Mouse (Mus musculus): Measurements from ENCODE around the gene Ufd1. TPM values are rescaled to one million over a fixed set of nuclear protein-coding genes. Genes with fewer than 3 reads are reported as not detected.

Gene Ufd1
- total RNA-seq, 2 experiments from 2014 or later = 105 to 111 TPM

Other genes starting within 250 kb of the Ufd1 start
- under 1 TPM in 1 of 2 experiments, not detected in 1; 0.20 TPM for gene Tbx1, start 221.1 kb upstream of the Ufd1 start, total RNA-seq (2021)
- gene Gp1bb, start 189.4 kb upstream of the Ufd1 start, total RNA-seq (2021) = under 1 TPM in 1 of 2 experiments, not detected in 1; 0.60 TPM
- 1 to 10 TPM; 1.1 to 4.9 TPM for gene Gm49601, start 185.4 kb upstream of the Ufd1 start, total RNA-seq (2021)
- gene Sept5, start 181.8 kb upstream of the Ufd1 start, total RNA-seq (2021) = 10 to 100 TPM in 1 of 2 experiments, 1 to 10 TPM in 1; 9.6 to 10.9 TPM
- 10 to 100 TPM; 15.4 to 15.8 TPM for gene Cldn5, start 34.9 kb upstream of the Ufd1 start, total RNA-seq (2021)
- gene Cdc45, start 208 bp downstream of the Ufd1 start, total RNA-seq (2021) = 10 to 100 TPM in 1 of 2 experiments, 1 to 10 TPM in 1; 7.0 to 11.3 TPM
- gene 2510002D24Rik, start 24.8 kb downstream of the Ufd1 start, total RNA-seq (2021) = 10 to 100 TPM; 12.6 to 22.3 TPM
- 1 to 10 TPM; 3.3 to 3.7 TPM for gene Gm28539, start 24.8 kb downstream of the Ufd1 start, total RNA-seq (2021)
- gene Mrpl40, start 65.1 kb downstream of the Ufd1 start, total RNA-seq (2021) = 10 to 100 TPM; 43.9 to 64.7 TPM
- gene Hira, start 65.3 kb downstream of the Ufd1 start, total RNA-seq (2021) = 10 to 100 TPM; 35.0 to 39.2 TPM

Data from adrenal gland, postnatal 36 days (tissue).